Mouse (Mus musculus) splenic B cell, adult 2 months (primary cell): ENCODE results near the gene Cdkal1.
A peak's percentile ranks its signal among the peaks of the same experiment; 100 is the strongest.

Source experiments
- DNase-seq: peaks from one replicate; pipeline ENCODE4 v3.0.0-alpha.2; 2011; ENCODE audit warnings: low read depth, low spot score
- H3K27me3 ChIP-seq: 2 replicates; pipeline ENCODE4 v1.6.1; 2012; ENCODE audit warnings: mild to moderate bottlenecking, low read length, moderate library complexity, mixed read lengths; ENCODE audit not compliant: control insufficient read depth, poor library complexity, insufficient read depth, severe bottlenecking
- H3K36me3 ChIP-seq: 2 replicates; pipeline ENCODE4 v1.6.1; 2012; ENCODE audit warnings: mild to moderate bottlenecking, low read length, moderate library complexity, mixed read lengths; ENCODE audit not compliant: control insufficient read depth, poor library complexity, insufficient read depth, severe bottlenecking

Gene Cdkal1

GRCm38 (mm10) chr13:29221646-29222045 is 633.8 kb downstream of the Cdkal1 start:
- DNase-seq: no peak
- H3K36me3 ChIP-seq: no peaks in the 10 kb centered on the region
- no peaks in the 10 kb centered on the region for H3K27me3 ChIP-seq

DNA sequence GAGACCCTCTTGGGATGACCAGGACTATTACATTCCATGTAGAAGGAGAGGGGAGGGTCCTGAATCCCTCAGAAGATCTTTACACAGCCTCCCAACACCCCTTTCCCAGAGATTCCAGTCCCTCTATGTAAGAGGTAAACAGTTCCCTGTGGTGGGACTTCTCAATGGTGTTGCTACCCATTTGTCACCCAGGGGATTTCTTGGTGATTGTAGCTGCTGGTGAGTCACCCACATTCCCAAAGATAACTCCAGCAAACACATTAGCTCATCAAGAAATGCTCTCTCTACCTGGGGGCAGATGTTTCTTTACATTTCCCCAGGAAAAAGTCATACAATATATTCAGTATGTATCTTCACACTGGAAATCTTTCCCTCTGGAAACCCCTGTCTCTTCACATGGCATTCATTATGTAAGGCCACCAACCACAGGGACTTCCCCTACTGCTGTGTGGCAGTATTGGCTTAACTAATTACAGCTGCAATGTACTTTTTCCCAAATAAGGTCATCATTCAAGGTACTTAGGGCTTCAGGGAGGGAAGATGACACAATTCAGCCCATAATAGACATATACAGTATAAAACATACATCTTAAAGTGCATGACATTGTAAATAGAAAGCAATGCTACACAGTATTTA is 636.8 kb downstream of the Cdkal1 start:
- Histone ChIP-seq H3K36me3 (no peaks in the 10 kb centered on the region), H3K27me3 (no peaks in the 10 kb centered on the region)
- DNase-seq: no peak

DNA sequence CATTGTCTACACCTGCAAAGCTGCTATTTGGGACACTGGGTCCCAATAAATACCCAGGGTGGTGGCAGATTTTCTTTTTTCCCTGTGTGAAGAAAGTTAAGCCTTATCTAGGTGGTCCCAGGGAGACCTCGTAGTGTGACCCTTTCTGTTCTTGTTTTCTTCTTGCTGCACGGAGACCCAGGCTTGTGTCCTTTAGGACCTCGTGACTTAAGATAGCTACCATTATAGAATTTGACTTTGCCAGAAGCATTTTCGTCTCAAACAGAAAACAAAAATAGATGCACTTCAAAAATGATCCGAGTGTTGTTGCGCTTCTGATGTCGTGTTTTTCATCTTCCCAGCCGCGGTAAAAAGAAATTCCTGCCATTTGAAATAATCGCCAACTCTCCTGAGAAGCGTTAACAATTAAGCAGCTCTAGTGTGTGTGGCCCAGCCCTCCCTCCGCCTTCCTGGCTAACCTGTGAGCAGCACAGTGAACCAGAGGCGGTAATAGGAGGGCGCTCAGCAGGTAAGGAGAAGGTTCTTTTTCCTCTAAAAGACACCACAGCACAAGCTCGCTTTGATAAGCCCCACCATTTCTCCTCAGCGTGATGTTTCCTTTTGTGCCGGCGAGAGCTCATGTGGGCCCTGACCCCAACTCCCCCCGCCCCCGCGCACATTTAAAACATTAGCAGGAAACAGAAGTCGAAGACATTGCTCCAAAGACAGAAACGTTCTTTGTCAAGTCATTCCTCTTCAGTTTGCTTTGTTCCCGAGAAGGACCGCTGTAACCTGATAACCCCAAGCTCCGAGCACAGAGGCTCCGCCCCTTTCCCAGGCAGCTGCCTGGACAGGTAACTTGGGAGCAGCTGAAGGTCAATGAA is 645.1 kb downstream of the Cdkal1 start:
- Histone ChIP-seq H3K27me3 (no peaks in the 10 kb centered on the region; the same call in 1 of the 2 replicates), H3K36me3 (no peaks in the 10 kb centered on the region)
- peak; percentile 5 for DNase-seq

DNA sequence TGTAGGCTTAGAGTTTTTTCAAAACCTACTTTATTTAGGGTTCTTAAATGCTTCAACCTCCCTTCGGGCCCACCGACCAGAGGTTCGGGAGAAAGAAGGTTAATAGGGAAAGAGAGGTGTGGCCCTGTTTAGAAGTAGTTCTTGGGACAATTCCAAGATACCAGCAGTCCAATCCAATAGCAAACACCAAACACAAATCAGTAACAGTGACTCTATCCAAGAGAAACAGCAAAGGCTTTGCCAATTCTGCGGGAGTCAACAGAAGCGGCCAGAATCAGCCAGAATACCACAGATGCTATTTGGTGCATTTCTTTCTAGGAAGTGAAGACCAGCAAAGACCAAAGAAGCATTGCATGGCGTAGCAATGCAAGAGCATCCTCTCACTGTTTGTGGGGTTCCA is 646.7 kb downstream of the Cdkal1 start:
- H3K36me3 ChIP-seq: no peaks in the 10 kb centered on the region
- no peaks in the 10 kb centered on the region; the same call in 1 of the 2 replicates for H3K27me3 ChIP-seq
- no peak for DNase-seq

DNA sequence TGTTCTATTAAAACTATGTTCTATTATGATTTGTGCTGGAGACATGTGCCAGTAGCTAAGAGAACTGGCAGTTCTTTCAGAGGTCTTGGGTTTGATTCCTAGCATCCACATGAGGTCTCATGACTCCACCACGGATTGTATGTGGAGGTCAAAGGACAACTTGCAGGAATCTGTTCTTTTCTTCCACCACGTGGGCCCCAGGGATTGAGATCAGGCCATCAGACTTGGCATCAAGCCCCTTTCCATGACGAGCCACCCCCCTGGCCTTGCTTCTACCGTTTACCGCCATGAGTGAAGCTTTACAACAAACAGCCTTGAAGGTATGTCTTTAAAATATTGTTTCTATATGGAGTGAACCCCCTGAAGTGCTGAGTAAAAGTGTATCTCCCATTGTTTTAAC is 651.6 kb downstream of the Cdkal1 start:
- Histone ChIP-seq H3K36me3 (no peaks in the 10 kb centered on the region), H3K27me3 (no peaks in the 10 kb centered on the region; the same call in 1 of the 2 replicates)
- no peak for DNase-seq

DNA sequence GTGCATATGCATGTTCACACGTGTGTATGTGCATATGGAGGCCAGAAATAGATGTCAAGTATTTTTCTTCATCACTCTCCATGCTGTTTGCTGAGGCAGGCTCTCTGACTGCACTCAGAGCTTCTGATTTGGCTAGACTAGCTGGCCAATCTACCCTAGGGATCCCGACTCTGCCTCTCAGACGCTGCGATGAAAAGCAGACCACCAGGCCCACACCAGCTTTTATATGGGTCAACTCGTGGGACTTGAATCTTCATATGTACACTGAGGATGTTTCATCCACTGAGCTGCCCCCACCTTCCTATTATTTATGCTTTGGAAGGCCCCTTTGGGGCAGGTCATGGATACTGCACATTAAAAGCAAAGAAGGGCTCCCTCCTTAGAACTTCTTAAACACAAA is 652.0 kb downstream of the Cdkal1 start:
- Histone ChIP-seq H3K36me3 (no peaks in the 10 kb centered on the region), H3K27me3 (no peaks in the 10 kb centered on the region; the same call in 1 of the 2 replicates)
- no peak for DNase-seq

- DNase-seq: no peak
- H3K36me3 ChIP-seq: no peaks in the 10 kb centered on the region
- no peaks in the 10 kb centered on the region; the same call in 1 of the 2 replicates for H3K27me3 ChIP-seq
Observed at GRCm38 (mm10) chr13:29202562-29202961, 652.9 kb downstream of the Cdkal1 start.

- Histone ChIP-seq H3K27me3 (no peaks in the 10 kb centered on the region), H3K36me3 (no peaks in the 10 kb centered on the region)
- no peak for DNase-seq
Observed at GRCm38 (mm10) chr13:29199679-29200078, 655.8 kb downstream of the Cdkal1 start.

DNA sequence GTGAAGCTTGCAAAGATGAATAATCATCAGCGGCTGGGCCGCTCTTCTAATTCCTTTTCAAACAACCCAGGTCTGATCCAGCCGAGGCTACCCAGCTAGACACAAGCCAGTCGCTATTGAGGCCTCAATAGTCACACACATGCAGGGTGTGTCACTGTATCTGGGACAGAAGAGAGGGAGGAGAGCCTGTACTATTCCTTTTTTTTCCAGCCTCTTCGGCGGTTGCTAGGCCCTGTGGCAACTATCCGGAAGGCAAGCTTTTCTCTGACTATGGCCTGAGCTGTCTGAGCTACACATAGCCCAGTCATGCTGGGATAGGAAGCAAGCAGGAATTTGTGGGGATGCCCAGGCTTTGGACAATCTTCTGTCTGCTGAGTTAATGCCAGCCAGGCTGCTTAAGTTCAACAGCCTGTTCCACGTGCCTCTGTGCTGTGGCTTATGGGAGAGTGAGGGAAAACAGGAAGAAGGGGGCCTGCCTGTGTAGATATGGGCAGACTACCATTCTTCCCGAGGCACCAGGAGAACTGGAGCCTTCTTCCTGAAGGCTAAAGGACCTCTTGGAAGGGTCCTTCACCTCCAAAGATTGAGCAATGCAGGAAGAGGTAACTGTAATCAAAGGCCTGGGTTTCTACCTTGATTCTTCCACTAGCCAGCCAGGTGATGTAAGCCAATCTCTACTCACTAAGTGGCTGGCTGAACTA is 658.5 kb downstream of the Cdkal1 start:
- Histone ChIP-seq H3K36me3 (no peaks in the 10 kb centered on the region), H3K27me3 (no peaks in the 10 kb centered on the region)
- DNase-seq: no peak

DNA sequence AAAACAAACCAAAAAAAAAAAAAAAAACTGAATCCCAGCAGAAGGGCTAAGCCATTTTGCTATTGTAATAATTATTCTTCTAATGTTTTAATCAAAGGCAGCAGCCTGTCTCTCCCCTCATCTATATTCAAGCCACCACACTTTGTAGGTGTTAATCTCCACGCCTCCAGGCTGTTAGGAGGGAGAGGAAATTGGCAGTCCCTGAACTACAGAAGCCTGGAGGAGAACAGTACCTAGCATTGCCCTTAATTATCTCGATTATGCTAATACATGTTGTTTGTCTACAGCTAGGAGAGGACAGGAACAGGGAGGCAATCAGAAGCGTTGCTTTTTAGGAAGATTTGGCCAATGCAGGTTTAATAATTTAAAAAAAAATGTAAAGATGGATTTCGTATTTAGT is 659.8 kb downstream of the Cdkal1 start:
- Histone ChIP-seq H3K27me3 (no peaks in the 10 kb centered on the region), H3K36me3 (no peaks in the 10 kb centered on the region)
- no peak for DNase-seq

- no peaks in the 10 kb centered on the region for H3K27me3 ChIP-seq
- DNase-seq: no peak
- H3K36me3 ChIP-seq: no peaks in the 10 kb centered on the region
Observed at GRCm38 (mm10) chr13:29194946-29195345, 660.5 kb downstream of the Cdkal1 start.

GRCm38 (mm10) chr13:29192697-29193096 is 662.8 kb downstream of the Cdkal1 start:
- Histone ChIP-seq H3K36me3 (no peaks in the 10 kb centered on the region), H3K27me3 (no peaks in the 10 kb centered on the region)
- DNase-seq: no peak

GRCm38 (mm10) chr13:29190548-29190947 is 664.9 kb downstream of the Cdkal1 start:
- Histone ChIP-seq H3K27me3 (no peaks in the 10 kb centered on the region), H3K36me3 (no peaks in the 10 kb centered on the region)
- no peak for DNase-seq

DNA sequence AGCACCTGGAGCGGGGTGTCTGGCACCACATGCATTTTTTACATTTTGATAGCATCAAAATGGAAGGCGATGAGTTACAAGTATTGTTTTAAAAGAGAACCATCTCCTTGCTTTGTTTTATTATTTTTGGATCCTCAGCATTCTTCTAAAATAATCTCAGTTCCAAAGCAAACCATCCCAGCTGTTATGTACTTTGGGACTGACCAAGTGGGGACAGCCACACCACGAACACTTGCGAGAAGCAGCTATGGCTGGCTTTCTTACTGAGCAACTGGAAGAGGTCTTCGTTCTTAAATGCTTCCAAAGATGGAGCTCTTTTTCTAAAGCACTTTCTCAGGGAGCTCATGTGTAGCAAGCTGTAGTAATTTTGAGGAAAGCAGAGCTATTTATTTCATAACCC is 668.7 kb downstream of the Cdkal1 start:
- H3K36me3 ChIP-seq: no peaks in the 10 kb centered on the region
- no peaks in the 10 kb centered on the region for H3K27me3 ChIP-seq
- no peak for DNase-seq

DNA sequence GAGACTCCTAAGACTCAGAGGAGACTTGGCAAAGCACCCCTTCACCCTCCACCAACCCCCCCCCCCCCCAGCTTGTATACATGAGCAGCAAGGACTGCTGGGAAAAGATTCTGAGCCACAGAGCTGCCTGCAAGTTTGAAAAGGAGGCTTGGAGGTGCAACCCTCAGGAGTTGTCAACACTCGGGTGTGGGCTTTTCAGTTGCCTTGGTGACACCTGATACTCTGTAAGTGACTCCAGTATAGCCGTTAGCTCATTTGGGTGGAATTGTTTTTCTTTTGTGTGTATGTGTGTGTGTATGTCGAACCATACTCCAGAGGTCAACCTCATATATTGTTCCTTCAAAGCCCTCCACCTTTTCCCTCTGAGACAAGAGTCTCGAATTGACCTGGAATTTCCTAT is 669.9 kb downstream of the Cdkal1 start:
- no peak for DNase-seq
- Histone ChIP-seq H3K27me3 (no peaks in the 10 kb centered on the region), H3K36me3 (no peaks in the 10 kb centered on the region)
